Mouse (Mus musculus): ENCODE measurements around the gene Hoxc4. TPM values are rescaled to one million over a fixed set of nuclear protein-coding genes. Genes with fewer than 3 reads are reported as not detected.
A peak's percentile ranks its signal among the peaks of the same experiment; 100 is the strongest.

The Hoxc4 gene
- polyA plus RNA-seq, 1 experiment from 2014 or later, result 9.7 TPM

DNA sequence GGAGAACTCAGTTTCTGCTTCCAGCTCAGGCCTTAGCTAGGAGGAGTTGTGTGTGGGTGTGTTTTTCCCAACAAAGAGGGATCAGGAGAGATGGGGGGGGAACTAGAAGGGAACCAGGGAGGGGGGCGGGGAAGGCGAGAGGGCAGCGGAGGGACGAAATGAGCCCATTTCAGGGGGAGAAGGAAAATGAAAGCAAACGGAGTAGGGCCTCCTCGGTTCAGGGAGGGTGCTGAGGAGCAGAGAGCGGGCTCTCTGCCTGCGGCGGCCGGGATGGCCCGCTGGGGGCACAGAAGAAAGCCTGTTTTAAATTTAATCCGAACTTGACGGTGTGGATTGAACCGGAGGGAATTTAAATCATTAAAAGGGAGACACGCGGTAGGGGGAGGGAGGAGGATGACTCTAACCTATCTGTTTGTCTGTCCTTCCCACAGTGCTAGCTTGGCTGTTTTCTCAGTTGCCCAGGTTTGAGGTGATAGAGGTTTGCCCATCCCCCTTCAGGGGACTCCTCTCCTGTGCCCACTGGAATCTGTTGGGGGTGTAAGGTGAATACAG is 41.2 kb upstream of the Hoxc4 start:
- H3K27ac ChIP-seq (ENCODE audit: low read length), result no peak overlapping the region
- no peak for ATAC-seq
- peaks cover 9% of the 10 kb centered on the region; the same call in 1 of the 2 replicates for H3K4me1 ChIP-seq (ENCODE audit: control insufficient read depth, insufficient read depth, low read length)
- peak overlapping the region; percentile 12; the same call in 1 of the 2 replicates for H3K9ac ChIP-seq (ENCODE audit: low read depth, low read length)
- no peaks in the 10 kb centered on the region for H3K9me3 ChIP-seq (ENCODE audit: control insufficient read depth, low read length)
- WGBS, result 12% methylated on average over 16 of the region's 16 CpGs
- peak overlapping the region; percentile 18 for H3K4me3 ChIP-seq (ENCODE audit: low read length)
- H3K36me3 ChIP-seq (ENCODE audit: control insufficient read depth, insufficient read depth, low read length), result no peaks in the 10 kb centered on the region
- H3K27me3 ChIP-seq (replicated peaks; ENCODE audit: control insufficient read depth, insufficient read depth, low read length), result peaks cover 92% of the 10 kb centered on the region
- H3K4me2 ChIP-seq (ENCODE audit: low read depth, low read length), result peak overlapping the region; percentile 42

DNA sequence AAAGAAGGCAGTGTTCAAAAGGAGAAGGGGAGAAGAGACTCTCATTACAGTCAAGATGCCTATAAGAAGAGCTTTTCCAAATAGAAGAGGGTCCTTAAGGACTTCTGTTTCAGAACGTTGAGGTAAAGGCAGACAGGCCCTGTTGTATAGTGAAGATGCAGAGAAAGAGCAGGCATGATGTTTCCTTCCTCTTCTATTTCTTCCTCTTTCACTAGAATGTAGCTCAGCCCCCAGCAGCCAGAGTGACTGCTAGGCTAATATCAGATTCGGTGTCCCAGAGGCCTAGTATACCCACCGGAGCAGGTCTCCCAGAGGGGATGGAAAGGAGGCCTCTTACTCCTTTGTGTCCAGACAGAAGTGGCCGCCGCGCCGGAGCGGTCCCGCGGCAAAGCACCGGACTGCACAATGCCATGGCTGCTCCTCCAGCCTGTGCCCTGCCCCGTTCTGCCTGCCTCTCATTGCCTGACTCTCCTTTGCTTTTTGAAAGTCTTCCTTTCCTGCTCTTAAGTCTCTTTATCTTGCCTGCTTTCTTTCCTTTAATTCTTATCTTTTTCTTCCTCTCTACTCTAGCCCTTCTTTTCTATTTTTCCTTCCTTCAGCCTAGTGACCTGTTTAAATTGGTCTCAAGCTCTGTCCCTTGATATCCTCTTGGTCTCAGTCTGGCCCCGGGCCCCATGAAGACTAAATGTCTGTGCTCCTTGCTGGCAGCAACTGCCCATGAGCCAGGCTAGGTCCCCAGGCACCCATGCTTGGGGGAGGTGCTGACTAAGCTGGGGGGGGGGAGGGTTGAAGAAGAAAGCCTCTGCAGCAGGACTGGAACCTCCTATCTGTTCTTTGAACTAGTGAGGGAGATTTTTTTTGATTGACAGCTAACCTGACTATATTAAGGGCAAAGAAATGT is 39.9 kb upstream of the Hoxc4 start:
- WGBS, result 17% methylated on average over 13 of the region's 13 CpGs

DNA sequence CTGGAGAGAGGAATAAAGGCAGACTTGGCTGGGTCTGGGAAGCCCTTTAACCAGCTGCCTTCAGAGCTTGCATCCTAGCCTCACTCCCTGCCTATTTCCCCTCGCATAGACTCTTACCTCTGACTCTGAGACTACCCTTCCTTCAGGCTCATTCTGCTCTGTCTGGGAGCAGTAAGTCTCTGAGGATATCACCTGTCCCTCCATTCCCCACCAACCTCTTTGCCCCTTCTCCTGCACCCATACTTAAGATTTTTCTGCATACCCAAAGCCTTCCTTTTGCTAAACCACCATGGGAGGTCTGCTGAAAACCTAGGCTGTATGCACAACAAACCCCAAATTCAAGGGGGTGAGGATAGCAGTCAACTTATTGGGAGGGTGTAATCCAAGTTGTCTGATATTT is 38.8 kb upstream of the Hoxc4 start:
- Histone ChIP-seq H3K27ac (ENCODE audit: low read length) (no peak overlapping the region), H3K4me1 (ENCODE audit: control insufficient read depth, insufficient read depth, low read length) (peaks cover 9% of the 10 kb centered on the region; the same call in 1 of the 2 replicates)

More for the DNA sequence above, 39.9 kb upstream of the Hoxc4 start:
- Histone ChIP-seq H3K4me3 (ENCODE audit: low read length) (no peak overlapping the region), H3K36me3 (ENCODE audit: control insufficient read depth, insufficient read depth, low read length) (no peaks in the 10 kb centered on the region), H3K9me3 (ENCODE audit: control insufficient read depth, low read length) (no peaks in the 10 kb centered on the region), H3K9ac (ENCODE audit: low read depth, low read length) (no peak overlapping the region), H3K27ac (ENCODE audit: low read length) (no peak overlapping the region), H3K4me1 (ENCODE audit: control insufficient read depth, insufficient read depth, low read length) (peaks cover 9% of the 10 kb centered on the region; the same call in 1 of the 2 replicates), H3K4me2 (ENCODE audit: low read depth, low read length) (no peak overlapping the region), H3K27me3 (replicated peaks; ENCODE audit: control insufficient read depth, insufficient read depth, low read length) (peaks cover 91% of the 10 kb centered on the region)
- ATAC-seq, result no peak

GRCm38 (mm10) chr15:102980352-102980751 is 38.4 kb upstream of the Hoxc4 start:
- peaks cover 90% of the 10 kb centered on the region for H3K27me3 ChIP-seq (replicated peaks; ENCODE audit: control insufficient read depth, insufficient read depth, low read length)
- no peaks in the 10 kb centered on the region for H3K9me3 ChIP-seq (ENCODE audit: control insufficient read depth, low read length)
- H3K36me3 ChIP-seq (ENCODE audit: control insufficient read depth, insufficient read depth, low read length), result no peaks in the 10 kb centered on the region
- H3K9ac ChIP-seq (ENCODE audit: low read depth, low read length), result no peak overlapping the region
- no peak overlapping the region for H3K4me2 ChIP-seq (ENCODE audit: low read depth, low read length)
- no peak overlapping the region for H3K4me3 ChIP-seq (ENCODE audit: low read length)
- WGBS, result 7% methylated on average over 11 of the region's 11 CpGs
- no peak for ATAC-seq
- peaks cover 9% of the 10 kb centered on the region; the same call in 1 of the 2 replicates for H3K4me1 ChIP-seq (ENCODE audit: control insufficient read depth, insufficient read depth, low read length)
- H3K27ac ChIP-seq (ENCODE audit: low read length), result no peak overlapping the region

More for the DNA sequence above, 38.8 kb upstream of the Hoxc4 start:
- H3K4me2 ChIP-seq (ENCODE audit: low read depth, low read length), result no peak overlapping the region
- H3K9me3 ChIP-seq (ENCODE audit: control insufficient read depth, low read length), result no peaks in the 10 kb centered on the region
- WGBS, result 21% methylated on average over 1 of the region's 1 CpGs
- peaks cover 91% of the 10 kb centered on the region for H3K27me3 ChIP-seq (replicated peaks; ENCODE audit: control insufficient read depth, insufficient read depth, low read length)
- no peak for ATAC-seq
- no peak overlapping the region for H3K9ac ChIP-seq (ENCODE audit: low read depth, low read length)
- H3K4me3 ChIP-seq (ENCODE audit: low read length), result no peak overlapping the region
- no peaks in the 10 kb centered on the region for H3K36me3 ChIP-seq (ENCODE audit: control insufficient read depth, insufficient read depth, low read length)

- Histone ChIP-seq H3K9ac (ENCODE audit: low read depth, low read length) (no peak overlapping the region), H3K27me3 (replicated peaks; ENCODE audit: control insufficient read depth, insufficient read depth, low read length) (peaks cover 90% of the 10 kb centered on the region)
- WGBS, result under 1% methylated on average over 14 of the region's 14 CpGs
Measured at GRCm38 (mm10) chr15:102980912-102981311, 37.8 kb upstream of the Hoxc4 start.

DNA sequence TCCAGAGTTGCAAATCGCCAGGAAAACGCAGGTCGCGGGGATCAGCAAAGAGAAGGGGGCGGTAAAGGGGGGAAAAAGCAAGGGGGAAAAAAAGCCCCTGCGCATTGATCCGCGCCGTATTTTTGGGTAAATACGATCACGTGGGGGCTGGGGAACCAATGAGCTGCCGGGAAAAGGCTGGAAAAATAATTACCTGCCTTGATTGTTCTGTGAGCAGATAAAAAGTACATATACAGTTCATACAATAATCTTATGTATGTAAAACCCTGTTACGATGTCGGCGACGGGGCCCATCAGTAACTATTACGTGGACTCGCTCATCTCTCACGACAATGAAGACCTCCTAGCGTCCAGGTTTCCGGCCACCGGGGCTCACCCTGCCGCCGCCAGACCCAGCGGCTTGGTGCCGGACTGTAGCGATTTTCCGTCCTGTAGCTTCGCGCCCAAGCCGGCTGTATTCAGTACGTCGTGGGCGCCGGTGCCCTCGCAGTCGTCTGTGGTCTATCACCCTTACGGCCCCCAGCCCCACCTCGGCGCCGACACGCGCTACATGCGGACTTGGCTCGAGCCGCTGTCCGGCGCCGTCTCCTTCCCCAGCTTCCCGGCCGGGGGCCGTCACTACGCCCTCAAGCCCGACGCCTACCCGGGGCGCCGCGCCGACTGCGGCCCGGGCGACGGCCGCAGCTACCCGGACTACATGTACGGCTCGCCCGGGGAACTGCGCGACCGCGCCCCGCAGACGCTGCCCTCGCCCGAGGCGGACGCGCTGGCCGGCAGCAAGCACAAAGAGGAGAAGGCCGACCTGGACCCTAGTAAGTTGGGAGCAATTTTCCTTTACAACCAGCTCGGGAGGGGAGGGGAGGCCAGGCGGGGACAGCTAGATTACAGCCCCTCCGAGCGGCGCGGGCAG is 37.1 kb upstream of the Hoxc4 start:
- Histone ChIP-seq H3K4me1 (ENCODE audit: control insufficient read depth, insufficient read depth, low read length) (peaks cover 9% of the 10 kb centered on the region; the same call in 1 of the 2 replicates), H3K4me2 (ENCODE audit: low read depth, low read length) (peak overlapping the region; percentile 48), H3K36me3 (ENCODE audit: control insufficient read depth, insufficient read depth, low read length) (no peaks in the 10 kb centered on the region), H3K27ac (ENCODE audit: low read length) (peak overlapping the region; percentile 27), H3K9ac (ENCODE audit: low read depth, low read length) (peak overlapping the region; percentile 64), H3K27me3 (replicated peaks; ENCODE audit: control insufficient read depth, insufficient read depth, low read length) (peaks cover 90% of the 10 kb centered on the region), H3K4me3 (ENCODE audit: low read length) (peak overlapping the region; percentile 40), H3K9me3 (ENCODE audit: control insufficient read depth, low read length) (no peaks in the 10 kb centered on the region)
- WGBS, result under 1% methylated on average over 88 of the region's 88 CpGs
- ATAC-seq, result peak; percentile 29; the same call in 1 of the 2 replicates

More at GRCm38 (mm10) chr15:102980912-102981311, 37.8 kb upstream of the Hoxc4 start:
- no peaks in the 10 kb centered on the region for H3K36me3 ChIP-seq (ENCODE audit: control insufficient read depth, insufficient read depth, low read length)
- H3K27ac ChIP-seq (ENCODE audit: low read length), result no peak overlapping the region
- ATAC-seq, result no peak
- H3K9me3 ChIP-seq (ENCODE audit: control insufficient read depth, low read length), result no peaks in the 10 kb centered on the region
- peaks cover 9% of the 10 kb centered on the region; the same call in 1 of the 2 replicates for H3K4me1 ChIP-seq (ENCODE audit: control insufficient read depth, insufficient read depth, low read length)
- peak overlapping the region; percentile 48 for H3K4me2 ChIP-seq (ENCODE audit: low read depth, low read length)
- H3K4me3 ChIP-seq (ENCODE audit: low read length), result peak overlapping the region; percentile 40

GRCm38 (mm10) chr15:102983716-102984115 is 35.0 kb upstream of the Hoxc4 start:
- no peak overlapping the region for H3K4me3 ChIP-seq (ENCODE audit: low read length)
- H3K27me3 ChIP-seq (replicated peaks; ENCODE audit: control insufficient read depth, insufficient read depth, low read length), result peaks cover 91% of the 10 kb centered on the region
- no peaks in the 10 kb centered on the region for H3K9me3 ChIP-seq (ENCODE audit: control insufficient read depth, low read length)
- H3K9ac ChIP-seq (ENCODE audit: low read depth, low read length), result no peak overlapping the region
- H3K4me2 ChIP-seq (ENCODE audit: low read depth, low read length), result no peak overlapping the region
- no peak for ATAC-seq
- 8% methylated on average over 12 of the region's 12 CpGs for WGBS
- no peaks in the 10 kb centered on the region for H3K36me3 ChIP-seq (ENCODE audit: control insufficient read depth, insufficient read depth, low read length)
- peaks cover 4% of the 10 kb centered on the region for H3K4me1 ChIP-seq (ENCODE audit: control insufficient read depth, insufficient read depth, low read length)
- no peak overlapping the region for H3K27ac ChIP-seq (ENCODE audit: low read length)

GRCm38 (mm10) chr15:102984521-102984920 is 34.2 kb upstream of the Hoxc4 start:
- Histone ChIP-seq H3K4me1 (ENCODE audit: control insufficient read depth, insufficient read depth, low read length) (peaks cover 4% of the 10 kb centered on the region), H3K27ac (ENCODE audit: low read length) (no peak overlapping the region), H3K27me3 (replicated peaks; ENCODE audit: control insufficient read depth, insufficient read depth, low read length) (peaks cover 92% of the 10 kb centered on the region), H3K9ac (ENCODE audit: low read depth, low read length) (no peak overlapping the region), H3K36me3 (ENCODE audit: control insufficient read depth, insufficient read depth, low read length) (no peaks in the 10 kb centered on the region), H3K9me3 (ENCODE audit: control insufficient read depth, low read length) (no peaks in the 10 kb centered on the region), H3K4me2 (ENCODE audit: low read depth, low read length) (no peak overlapping the region), H3K4me3 (ENCODE audit: low read length) (no peak overlapping the region)
- no peak for ATAC-seq
- 8% methylated on average over 10 of the region's 10 CpGs for WGBS

- Histone ChIP-seq H3K27me3 (replicated peaks; ENCODE audit: control insufficient read depth, insufficient read depth, low read length) (peaks cover 92% of the 10 kb centered on the region), H3K4me2 (ENCODE audit: low read depth, low read length) (no peak overlapping the region), H3K9me3 (ENCODE audit: control insufficient read depth, low read length) (no peaks in the 10 kb centered on the region), H3K36me3 (ENCODE audit: control insufficient read depth, insufficient read depth, low read length) (no peaks in the 10 kb centered on the region), H3K4me3 (ENCODE audit: low read length) (no peak overlapping the region), H3K4me1 (ENCODE audit: control insufficient read depth, insufficient read depth, low read length) (peaks cover 4% of the 10 kb centered on the region), H3K9ac (ENCODE audit: low read depth, low read length) (no peak overlapping the region), H3K27ac (ENCODE audit: low read length) (no peak overlapping the region)
- 24% methylated on average over 3 of the region's 3 CpGs for WGBS
- ATAC-seq, result no peak
Measured at GRCm38 (mm10) chr15:102984925-102985324, 33.8 kb upstream of the Hoxc4 start.
